Mouse (Mus musculus) CD4-positive, CD25-positive, alpha-beta regulatory T cell, adult 4 months (primary cell): Measurements from ENCODE around the gene Thada. TPM values are rescaled to one million over a fixed set of nuclear protein-coding genes. Genes with fewer than 3 reads are reported as not detected.

Source experiments
- ATAC-seq: one replicate; pipeline ENCODE4 v1.8.0; 2017
- polyA plus RNA-seq, 2 experiments: library from polyadenylated mRNA; unstranded; fragments of 100-300 nt; shearing (Covaris generic); gene quantifications; one replicate each; pipeline ENCODE4 v1.2.1; 2017

The Thada gene
- polyA plus RNA-seq, 2 experiments from 2014 or later = 83.1 to 129 TPM

DNA sequence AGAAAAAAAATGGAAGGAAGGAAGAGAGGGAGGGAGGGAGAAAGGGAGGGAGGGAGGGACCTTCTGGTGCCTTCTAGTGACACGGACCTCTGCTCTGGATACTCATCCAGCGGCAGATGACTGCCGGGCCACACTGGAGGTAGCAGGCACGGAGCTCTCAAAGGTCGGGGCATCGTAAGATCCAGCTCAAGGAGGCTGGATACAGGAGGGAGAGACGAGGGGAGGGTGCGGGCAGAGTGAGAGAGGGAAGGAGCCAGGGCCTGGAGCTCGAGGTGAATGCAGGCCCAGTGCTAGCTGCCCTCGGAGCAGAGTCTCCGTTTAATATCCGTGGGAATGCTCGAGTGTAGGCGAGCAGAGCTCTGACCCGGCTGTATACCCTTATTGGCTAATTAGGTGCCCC lies 307.1 kb downstream of the Thada start:
- ATAC-seq = no peak

DNA sequence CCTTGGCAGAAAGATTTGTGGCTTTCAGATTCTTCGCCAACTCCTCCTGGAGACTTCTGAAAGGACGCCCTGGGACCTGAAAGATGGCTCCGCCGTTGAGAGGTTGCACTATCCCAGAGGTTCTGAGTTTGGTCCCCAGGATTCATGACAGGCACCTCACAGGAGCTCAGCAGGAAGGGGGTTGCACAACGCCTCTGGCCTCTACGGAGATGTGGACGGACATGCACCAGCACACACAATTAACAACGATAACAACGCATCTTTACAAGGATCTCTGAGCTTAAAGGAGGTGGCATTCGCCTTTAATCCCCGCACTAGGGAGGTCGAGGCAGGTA lies 307.6 kb downstream of the Thada start:
- ATAC-seq = no peak

DNA sequence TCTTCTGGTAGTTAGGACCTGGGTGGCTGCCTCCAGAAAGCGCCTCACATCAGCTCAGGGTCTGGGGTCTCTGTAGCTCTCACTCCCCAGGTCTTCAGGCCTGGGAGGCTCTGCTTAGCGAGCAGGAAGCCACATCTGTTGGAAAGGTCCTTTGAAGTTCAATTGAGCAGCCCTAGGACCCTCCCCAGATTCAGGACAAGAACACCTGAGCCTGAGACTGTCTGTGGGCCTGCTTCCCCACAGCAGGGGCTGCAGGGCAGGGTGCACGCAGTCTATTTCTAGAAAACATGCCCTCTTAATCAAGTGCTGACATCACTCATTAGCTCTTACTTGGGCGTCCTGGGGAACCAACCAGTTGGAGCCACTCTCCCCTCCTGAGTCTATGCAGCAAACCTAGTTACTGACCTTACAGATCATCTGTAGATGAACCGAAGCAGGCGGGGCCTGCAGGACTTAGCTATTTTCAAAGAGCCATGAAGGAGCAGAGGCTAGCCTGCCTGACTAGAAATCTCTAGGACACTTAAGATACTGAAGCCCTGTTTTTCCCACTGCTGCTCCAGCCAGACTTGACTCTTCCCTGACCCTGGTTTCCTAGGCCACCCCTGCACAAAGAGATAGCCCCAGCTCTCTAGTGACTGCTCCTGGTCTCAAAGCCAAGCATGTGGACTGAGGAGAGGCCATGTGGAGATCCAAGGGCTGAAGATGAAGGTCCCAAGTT lies 308.1 kb downstream of the Thada start:
- ATAC-seq = no peak

GRCm38 (mm10) chr17:84156748-84157742 lies 309.0 kb downstream of the Thada start:
- no peak for ATAC-seq

DNA sequence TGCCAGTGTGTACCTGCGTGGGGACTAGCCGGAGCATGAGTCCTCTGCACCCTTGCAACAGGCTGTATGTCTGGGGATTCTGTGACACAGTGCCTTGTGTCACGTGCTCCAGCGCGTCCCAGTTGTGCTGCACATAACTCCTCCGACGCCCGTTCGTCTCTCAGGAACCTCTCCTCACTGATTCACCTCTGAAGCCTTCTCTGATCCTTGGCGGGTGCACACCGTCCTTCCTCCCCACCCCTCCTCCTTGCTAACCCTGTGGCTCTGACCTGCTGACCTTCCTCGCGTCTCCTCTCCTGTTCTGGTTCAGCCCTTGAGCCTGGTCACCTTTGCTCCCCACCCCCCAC lies 309.8 kb downstream of the Thada start:
- peak; percentile 40 for ATAC-seq

GRCm38 (mm10) chr17:84155516-84156226 lies 310.3 kb downstream of the Thada start:
- ATAC-seq = no peak

- ATAC-seq = no peak
These were observed 311.0 kb downstream of the Thada start for GRCm38 (mm10) chr17:84155029-84155338.

DNA sequence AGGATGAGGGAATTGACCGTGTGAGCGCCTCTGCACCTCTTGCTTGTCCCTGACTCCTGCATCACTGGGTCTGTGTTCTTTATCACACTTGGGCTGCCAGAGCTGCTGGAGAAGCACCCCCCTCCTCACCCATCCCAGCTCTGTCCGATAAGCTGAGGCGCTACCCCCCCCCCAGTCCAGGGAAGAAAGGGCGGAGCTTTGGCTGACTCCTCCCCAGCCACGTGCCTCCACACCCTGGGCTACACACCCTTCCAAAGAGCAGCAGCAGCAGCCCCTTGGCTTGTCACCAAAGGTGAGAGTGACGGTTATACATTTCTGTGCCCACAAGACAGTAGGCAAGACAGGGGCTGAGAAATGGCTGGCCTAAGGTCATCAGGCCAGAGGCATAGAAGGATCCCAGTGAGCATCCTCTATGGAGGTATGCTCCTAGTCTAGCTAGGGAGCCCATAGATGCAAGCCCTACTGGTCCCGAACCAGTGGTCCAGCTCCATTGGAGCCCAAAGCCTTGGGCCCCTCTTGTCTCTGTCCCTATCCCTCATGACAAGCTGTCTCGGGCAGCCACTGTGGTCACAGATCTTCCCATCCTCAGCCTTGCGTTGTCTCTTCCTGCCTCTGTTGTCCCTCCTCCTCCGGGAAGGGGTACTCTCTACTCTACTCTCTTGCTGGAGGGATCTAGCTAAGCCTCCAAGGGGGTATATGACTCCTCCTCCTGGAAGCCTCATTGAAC lies 311.5 kb downstream of the Thada start:
- no peak for ATAC-seq

DNA sequence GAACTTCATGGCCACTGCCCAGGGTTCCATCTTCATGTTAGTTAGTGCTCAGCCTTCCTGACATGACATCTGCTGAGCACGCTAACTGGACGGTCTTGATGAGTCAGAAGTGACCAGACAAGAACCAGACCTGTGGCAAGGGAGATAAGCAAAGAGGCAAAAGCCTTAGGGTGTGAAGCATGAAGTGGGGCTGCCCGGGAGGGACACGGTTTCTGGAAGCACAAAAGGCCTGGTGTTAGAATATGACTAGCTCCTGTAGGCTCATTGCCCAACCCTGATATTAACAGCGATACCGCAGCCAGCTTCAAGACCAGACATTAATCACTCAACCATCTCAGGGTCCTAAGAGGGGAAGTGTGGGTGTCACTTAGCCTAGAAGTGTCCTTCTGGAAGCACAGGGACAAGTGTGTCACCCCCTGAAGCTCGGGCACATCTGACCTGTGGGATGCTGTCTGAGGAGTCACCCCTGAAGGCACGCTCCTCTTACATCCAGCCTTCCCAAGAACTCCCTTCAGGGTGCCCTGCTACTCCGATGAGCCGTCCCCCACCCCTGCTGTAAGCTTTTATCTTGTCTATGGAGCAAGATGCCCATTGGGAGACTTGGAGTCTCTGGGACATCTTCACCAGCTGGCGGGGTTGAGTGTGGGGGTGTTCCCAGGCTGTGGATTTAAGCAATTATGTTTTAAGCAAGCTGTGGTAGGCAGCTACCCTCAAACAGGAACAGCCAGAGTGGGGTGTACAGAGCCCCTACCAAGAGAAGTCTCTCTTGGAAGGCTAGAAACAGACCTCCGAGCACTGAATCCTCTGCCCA lies 312.8 kb downstream of the Thada start:
- ATAC-seq = no peak

GRCm38 (mm10) chr17:84152206-84152975 lies 313.6 kb downstream of the Thada start:
- ATAC-seq = no peak

DNA sequence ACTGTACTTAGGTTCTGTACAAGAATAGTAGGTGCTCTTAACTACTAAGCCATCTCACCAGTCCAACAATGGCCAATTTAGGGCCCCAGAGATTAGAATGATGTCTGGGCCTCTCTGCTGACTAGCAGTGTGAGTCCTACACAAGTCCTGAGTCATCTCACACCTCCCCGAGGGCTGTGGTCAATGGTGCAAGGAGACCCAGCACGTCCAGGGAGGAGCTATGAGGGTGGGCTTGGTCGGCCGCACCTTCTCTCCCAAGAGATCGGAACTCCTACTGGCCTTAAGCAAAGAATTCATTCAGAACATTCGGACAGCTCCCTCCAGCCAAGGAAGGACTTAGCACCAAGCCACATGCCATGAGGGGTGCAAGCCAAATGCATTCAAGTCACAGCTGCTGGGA lies 314.7 kb downstream of the Thada start:
- ATAC-seq = no peak

GRCm38 (mm10) chr17:84150291-84150690 lies 315.7 kb downstream of the Thada start:
- ATAC-seq = no peak

GRCm38 (mm10) chr17:84149566-84149965 lies 316.4 kb downstream of the Thada start:
- no peak for ATAC-seq

DNA sequence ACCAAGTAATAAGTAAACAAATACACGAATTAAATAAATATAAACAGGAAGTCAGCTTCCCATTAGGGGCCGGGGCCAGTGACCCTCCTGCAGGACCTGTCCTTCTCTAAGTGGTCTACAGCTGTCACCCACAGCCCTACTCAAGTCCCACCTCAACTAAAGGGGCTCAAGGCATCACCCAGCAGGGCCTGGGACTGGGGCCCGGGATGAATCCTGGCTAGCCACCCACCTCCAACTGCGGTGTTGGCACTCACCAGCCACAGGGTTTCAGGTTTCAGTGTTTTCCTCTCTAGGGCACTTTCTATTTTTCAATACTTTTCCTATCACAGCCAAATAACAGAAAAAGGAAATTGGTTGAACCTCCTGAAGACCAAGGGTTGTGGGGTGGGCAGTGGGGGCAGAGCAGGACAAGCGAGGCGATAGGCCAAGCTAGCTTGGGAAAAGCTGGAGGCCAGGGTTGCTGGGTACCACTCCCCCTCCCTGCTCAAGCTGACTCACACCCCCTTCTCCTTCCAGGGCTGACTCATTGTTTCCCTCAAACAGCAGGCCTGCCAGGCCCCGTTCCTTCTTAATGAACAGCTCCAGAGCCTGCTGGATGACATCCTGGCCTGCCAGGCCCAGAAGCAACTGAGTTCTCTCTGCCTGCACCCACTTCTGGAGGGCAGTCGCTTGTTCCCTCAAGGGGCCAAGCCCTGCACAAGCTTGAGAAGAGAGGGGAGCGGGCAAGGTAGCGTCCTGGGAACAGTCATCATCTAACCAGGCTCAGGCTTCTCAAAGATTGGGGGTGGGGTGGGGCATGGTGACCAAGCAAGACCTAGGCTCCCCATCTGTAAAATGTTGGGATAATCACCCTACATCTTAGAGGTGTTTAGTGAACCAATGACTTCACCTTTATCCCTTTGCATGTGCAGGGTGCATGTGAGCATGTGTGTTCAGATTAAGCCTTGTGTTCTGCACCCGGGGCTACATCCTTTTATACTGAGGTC lies 317.2 kb downstream of the Thada start:
- ATAC-seq = peak; percentile 22

- no peak for ATAC-seq
These were observed 318.6 kb downstream of the Thada start for GRCm38 (mm10) chr17:84147183-84148108.

DNA sequence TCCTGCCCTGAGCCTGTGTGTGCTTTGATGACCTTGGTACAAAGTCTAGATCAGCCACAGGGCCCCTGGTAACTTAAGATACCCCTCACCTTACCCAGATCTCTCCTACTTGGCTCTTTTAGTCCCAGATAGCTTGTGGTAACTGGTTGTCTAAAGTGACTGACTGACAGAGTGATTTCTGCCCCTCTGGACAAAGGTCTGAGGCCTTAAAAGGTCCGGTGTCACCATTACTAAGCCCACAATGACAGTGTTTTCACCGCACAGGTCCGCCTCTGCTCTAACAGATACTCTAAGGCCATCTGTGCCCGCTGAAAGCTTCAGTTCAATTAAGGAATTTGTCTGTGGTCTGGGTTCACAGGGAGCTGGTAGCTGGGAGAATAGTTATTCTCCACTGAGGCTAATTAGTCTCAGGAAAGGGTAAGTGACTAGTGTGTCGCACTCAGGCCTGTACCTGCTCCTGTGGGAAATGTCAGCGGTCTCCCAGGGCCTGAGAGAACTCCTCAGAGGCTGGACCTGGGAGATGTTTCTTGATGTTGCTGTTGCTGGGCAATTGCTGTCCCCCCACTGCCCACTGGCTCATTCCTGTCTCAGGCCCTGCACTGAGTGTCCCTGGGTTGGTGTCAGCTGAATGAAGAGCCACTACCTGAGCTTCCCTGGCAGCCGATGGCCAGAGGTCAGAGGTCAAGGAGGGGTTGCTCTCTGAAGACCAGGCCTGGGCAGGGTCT lies 319.4 kb downstream of the Thada start:
- ATAC-seq = no peak

DNA sequence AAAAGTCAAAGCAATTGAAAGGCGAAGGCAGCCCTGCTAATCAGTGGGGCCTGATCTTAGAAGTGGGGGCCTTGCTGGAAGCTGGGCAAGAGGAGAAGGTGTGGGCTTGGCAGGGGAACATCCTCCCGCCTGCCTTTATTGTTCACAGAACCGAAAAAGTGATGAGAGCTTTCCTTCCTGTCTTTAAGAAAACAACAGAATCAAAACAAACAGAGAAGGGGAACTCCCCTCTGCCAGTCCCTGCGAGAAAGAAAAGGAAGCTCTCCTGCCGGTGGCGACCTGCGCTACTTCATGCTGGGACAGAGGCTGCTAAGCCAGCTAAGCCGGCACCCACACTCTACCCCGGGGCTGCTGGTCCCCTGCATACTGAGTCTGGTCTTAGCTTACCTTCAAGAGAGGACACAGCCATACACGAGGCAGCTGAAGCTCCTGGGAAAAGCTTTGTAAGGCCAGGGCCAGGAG lies 320.1 kb downstream of the Thada start:
- ATAC-seq = peak; percentile 89
